Mouse (Mus musculus) midbrain, embryonic 16.5 days (tissue): Measurements from ENCODE around the gene Sv2c. TPM values are rescaled to one million over a fixed set of nuclear protein-coding genes. Genes with fewer than 3 reads are reported as not detected.

Experiments
- ATAC-seq: fragments of 200-750 bp; cut with Nextera tagmentation; 2 replicates; pipeline ENCODE4 v1.8.0; 2017; ENCODE audit warnings: moderate TSS enrichment
- H3K27ac ChIP-seq: fragments of 300-500 bp; sonication (generic); 2 replicates; pipeline ENCODE4 v1.5.1; 2014; ENCODE audit warnings: mild to moderate bottlenecking, low read length, mixed read lengths
- H3K27me3 ChIP-seq: fragments of 300-500 bp; sonication (generic); 2 replicates; pipeline ENCODE4 v1.6.1; 2014; ENCODE audit warnings: low read depth, low read length, mixed read lengths; ENCODE audit not compliant: control insufficient read depth, insufficient read depth
- H3K36me3 ChIP-seq: fragments of 300-500 bp; sonication (generic); 2 replicates; pipeline ENCODE4 v1.6.1; 2014; ENCODE audit warnings: mild to moderate bottlenecking, low read length, moderate library complexity, mixed read lengths; ENCODE audit not compliant: control insufficient read depth, insufficient read depth
- H3K4me1 ChIP-seq: fragments of 300-500 bp; sonication (generic); 2 replicates; pipeline ENCODE4 v1.6.1; 2014; ENCODE audit warnings: mild to moderate bottlenecking, low read length, mixed read lengths; ENCODE audit not compliant: control insufficient read depth, insufficient read depth
- H3K4me2 ChIP-seq: fragments of 300-500 bp; sonication (generic); 2 replicates; pipeline ENCODE4 v1.6.1; 2014; ENCODE audit warnings: mild to moderate bottlenecking, low read length, mixed read lengths
- H3K4me3 ChIP-seq: fragments of 300-500 bp; sonication (generic); 2 replicates; pipeline ENCODE4 v1.5.1; 2014; ENCODE audit warnings: low read depth, mild to moderate bottlenecking, low read length, moderate library complexity, mixed read lengths
- H3K9ac ChIP-seq: fragments of 300-500 bp; sonication (generic); 2 replicates; pipeline ENCODE4 v1.6.1; 2014; ENCODE audit warnings: low read depth, low read length, mixed read lengths
- H3K9me3 ChIP-seq: fragments of 300-500 bp; sonication (generic); replicated peaks from 2 replicates; pipeline ENCODE4 v1.6.1; 2014; ENCODE audit warnings: mild to moderate bottlenecking, low read length, mixed read lengths; ENCODE audit not compliant: control insufficient read depth, poor library complexity, severe bottlenecking
- WGBS: fragments of 180-500 bp; shearing (Covaris S2); extraction: QIAGEN DNeasy Blood & Tissue Kit; methylation state at CpG from one replicate; pipeline ENCODE4 v1.1.7; 2014; 5-methylcytosine and 5-hydroxymethylcytosine counted together
- polyA plus RNA-seq: library from polyadenylated mRNA; unstranded; fragments of >200 nt; fragmentation: Nextera tagmentation; extraction: Ambion mirVana; gene quantifications from 2 replicates; pipeline ENCODE4 v1.2.1, GENCODE M21; 2015

Gene Sv2c
- polyA plus RNA-seq, 1 experiment from 2014 or later, result 9.2 TPM

DNA sequence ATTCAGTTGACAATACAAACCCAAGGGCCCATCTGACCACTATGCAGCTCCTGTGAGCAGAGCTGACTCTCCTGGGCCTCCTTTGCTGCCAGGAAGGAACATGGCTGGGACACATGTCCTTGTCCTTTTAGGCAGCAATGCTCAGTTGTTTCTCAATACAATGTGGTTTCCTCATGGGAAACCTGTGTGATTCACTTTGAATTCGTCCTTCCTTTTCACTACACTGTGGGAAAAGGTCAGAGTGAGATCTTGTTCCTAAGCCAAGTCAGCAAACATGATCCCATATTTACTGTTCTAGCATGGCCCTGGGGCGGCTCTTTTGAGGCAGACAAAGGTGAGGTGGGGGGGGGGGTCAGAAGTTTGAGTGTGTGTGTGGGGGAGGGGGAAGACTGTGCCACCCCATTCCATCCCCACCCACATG lies 208.2 kb downstream of the Sv2c start:
- no peaks in the 10 kb centered on the region for H3K36me3 ChIP-seq
- no peak for ATAC-seq
- no peaks in the 10 kb centered on the region for H3K4me1 ChIP-seq
- no peaks in the 10 kb centered on the region; the same call in 1 of the 2 replicates for H3K9me3 ChIP-seq
- no peak overlapping the region for H3K4me3 ChIP-seq
- H3K27ac ChIP-seq, result no peak overlapping the region
- no peak overlapping the region for H3K4me2 ChIP-seq
- no peak overlapping the region for H3K9ac ChIP-seq
- 75% methylated on average over 2 of the region's 2 CpGs for whole genome bisulfite sequencing
- no peaks in the 10 kb centered on the region for H3K27me3 ChIP-seq

DNA sequence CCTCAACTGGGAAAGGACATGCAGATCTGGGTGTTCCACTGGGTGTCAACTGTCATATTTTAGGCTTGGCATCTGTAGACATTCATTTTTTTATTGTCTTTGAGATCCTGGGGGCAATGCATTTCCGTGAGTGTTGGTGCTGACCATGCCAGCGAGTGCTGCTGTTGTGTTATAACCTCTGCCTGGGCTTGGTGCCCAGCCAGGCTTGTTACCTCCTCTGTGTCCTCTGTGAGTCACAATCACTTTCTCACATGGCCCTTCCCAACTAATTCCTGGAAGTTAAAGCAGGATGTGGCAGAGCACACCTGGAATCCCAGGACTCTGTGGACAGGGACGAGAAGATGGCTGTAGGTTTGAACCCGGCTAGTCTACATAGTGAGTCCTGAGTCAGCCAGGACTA lies 209.8 kb downstream of the Sv2c start:
- no peak for ATAC-seq
- H3K9ac ChIP-seq, result no peak overlapping the region
- H3K36me3 ChIP-seq, result no peaks in the 10 kb centered on the region
- no peaks in the 10 kb centered on the region for H3K27me3 ChIP-seq
- no peak overlapping the region for H3K4me3 ChIP-seq
- WGBS, result 94% methylated on average over 4 of the region's 4 CpGs
- H3K27ac ChIP-seq, result no peak overlapping the region
- no peak overlapping the region for H3K4me2 ChIP-seq
- H3K4me1 ChIP-seq, result no peaks in the 10 kb centered on the region
- H3K9me3 ChIP-seq, result no peaks in the 10 kb centered on the region; the same call in 1 of the 2 replicates

DNA sequence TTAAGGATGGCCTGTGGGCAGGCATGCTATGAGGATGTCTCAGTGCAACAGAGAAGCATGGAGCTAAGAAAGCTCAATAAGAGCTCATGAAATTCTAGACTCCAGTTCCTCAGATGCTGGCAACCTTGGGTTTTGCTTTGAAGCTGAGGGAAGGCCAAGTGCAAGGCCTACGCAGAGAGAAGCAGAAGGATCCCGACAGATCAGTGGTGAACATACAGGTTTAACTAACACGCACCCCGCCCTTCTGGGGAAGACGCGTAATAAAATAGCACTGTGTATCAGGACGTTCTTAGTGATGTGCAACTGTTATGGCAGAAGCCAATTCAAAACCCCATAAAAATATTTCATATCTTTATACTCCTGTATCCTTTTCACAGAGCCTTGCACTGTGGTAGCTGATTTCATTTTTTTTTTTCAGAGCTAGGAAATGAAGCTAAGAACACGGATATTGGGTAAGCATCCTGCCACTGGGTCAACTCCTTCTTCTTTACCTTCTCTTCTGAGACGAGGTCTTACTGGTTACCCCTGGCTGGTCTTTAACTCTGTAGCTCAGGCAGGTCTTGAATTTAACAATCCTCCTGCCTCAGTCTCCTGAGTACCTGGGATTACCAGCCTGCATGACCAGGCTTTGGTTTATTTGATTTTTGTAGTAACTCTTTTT lies 213.6 kb downstream of the Sv2c start:
- Histone ChIP-seq H3K27ac (no peak overlapping the region), H3K9ac (no peak overlapping the region), H3K4me3 (no peak overlapping the region), H3K4me1 (no peaks in the 10 kb centered on the region), H3K9me3 (peaks cover 6% of the 10 kb centered on the region), H3K36me3 (no peaks in the 10 kb centered on the region), H3K4me2 (no peak overlapping the region), H3K27me3 (no peaks in the 10 kb centered on the region)
- WGBS, result 95% methylated on average over 9 of the region's 9 CpGs
- no peak for ATAC-seq

DNA sequence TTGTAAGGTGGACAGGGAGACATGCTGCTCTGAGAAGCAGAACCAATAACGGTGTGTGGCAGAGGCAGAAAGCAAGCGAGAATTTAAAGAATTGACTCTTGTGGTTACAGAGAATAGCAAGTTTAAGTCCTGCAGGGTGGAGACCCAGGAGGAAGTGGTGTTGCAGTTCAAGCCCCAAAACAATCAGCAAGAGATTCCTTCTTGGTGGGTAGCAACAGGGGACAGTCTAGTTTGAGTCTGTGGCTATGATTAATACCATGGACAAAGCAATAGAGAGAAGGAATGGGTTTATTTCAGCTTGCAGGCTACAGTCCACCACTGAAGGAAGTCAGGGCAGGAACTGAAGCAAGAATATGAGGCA lies 219.4 kb downstream of the Sv2c start:
- Histone ChIP-seq H3K27me3 (no peaks in the 10 kb centered on the region), H3K27ac (no peak overlapping the region), H3K4me3 (no peak overlapping the region), H3K36me3 (no peaks in the 10 kb centered on the region), H3K9ac (no peak overlapping the region), H3K4me2 (no peak overlapping the region), H3K4me1 (no peaks in the 10 kb centered on the region; the same call in 1 of the 2 replicates), H3K9me3 (peaks cover 6% of the 10 kb centered on the region; the same call in 1 of the 2 replicates)
- no peak for ATAC-seq
- 69% methylated on average over 2 of the region's 2 CpGs for WGBS

DNA sequence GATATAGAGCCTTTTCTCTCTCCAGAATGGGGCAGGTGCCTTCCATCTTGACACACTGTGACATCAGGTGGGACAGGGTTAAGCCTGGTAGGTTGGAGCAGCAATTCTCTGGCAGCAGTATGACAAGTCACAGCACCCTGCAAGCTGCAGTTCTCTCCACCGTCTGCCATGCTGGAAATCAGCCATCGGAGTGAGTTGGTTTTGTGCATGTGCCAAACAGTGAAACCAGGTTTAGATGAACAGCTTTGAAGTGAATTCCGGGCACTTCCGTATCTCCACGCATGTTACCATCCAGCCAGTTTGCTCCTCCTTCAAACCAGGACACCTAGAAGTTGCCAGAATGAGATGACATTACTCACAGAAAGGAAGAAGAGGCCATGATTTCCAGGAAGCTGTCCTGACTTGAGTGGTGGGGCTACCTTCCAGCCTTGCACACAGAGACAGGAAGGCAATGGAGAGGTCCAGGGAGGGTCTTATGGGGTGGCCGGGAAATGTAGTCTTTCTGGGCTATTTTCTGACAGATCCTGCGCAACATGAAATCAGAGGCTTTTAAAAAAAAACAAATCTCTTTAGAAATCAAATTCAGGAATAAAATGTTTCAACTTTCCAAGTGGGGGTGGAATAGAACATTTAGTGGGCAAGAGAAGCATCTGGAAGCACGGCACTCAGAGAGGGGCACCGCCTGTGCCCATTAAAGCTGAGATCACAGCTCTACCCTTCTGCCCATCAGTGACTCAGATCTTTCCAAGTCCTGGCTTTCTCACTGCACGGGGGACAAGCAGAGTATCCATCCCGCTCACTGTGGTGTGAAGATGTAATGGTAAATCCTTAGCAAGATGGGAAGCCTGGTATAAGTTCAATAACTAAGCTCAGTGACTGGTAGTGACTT lies 220.0 kb downstream of the Sv2c start:
- Histone ChIP-seq H3K27ac (no peak overlapping the region), H3K4me1 (no peaks in the 10 kb centered on the region; the same call in 1 of the 2 replicates), H3K4me2 (no peak overlapping the region), H3K4me3 (no peak overlapping the region), H3K9ac (no peak overlapping the region), H3K36me3 (no peaks in the 10 kb centered on the region), H3K9me3 (peaks cover 6% of the 10 kb centered on the region; the same call in 1 of the 2 replicates), H3K27me3 (no peaks in the 10 kb centered on the region)
- ATAC-seq, result no peak
- WGBS, result 84% methylated on average over 11 of the region's 11 CpGs

DNA sequence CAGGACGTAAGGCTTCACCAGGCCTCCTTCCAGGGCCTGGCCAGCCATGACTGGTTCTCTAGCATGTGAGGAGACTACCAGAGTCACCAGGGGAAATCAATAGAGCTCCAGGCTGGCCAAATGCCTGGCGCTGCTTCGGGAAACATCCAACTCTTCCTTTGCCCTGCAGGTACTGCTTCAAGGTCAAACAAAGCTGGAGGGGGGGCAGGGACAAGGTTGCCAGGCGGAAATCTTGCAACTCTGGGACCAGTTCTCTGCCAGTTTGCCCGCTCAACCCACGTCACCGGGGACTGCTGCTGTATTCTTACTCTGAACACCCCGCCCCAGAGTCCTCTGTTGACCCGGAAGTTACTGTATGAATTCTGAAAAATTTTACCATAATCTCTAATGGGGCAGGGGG lies 222.1 kb downstream of the Sv2c start:
- no peaks in the 10 kb centered on the region for H3K27me3 ChIP-seq
- 78% methylated on average over 9 of the region's 9 CpGs for WGBS

DNA sequence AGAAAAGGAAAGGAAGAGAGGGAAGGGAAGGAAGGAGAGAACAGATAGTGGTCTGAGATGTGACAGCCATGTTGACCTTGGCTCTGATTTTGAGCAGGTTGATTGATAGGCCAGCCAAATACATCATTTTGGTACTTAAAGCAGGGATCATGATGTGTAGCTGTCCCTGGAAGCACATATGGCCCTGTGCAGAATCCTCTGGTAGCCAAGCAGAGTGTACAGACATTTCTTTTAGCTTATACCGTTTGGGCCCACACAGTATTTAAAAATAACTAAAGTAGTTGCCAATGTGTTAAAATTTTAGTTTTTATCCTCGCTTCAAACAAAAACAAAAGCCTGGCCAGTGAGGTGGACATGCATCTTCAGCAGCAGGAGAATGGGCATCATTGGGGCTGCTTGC lies 223.1 kb downstream of the Sv2c start:
- WGBS, result 75% methylated on average over 2 of the region's 2 CpGs
- Histone ChIP-seq H3K27ac (no peak overlapping the region), H3K4me2 (no peak overlapping the region), H3K27me3 (no peaks in the 10 kb centered on the region), H3K4me1 (no peaks in the 10 kb centered on the region; the same call in 1 of the 2 replicates), H3K9ac (no peak overlapping the region), H3K36me3 (no peaks in the 10 kb centered on the region), H3K4me3 (no peak overlapping the region), H3K9me3 (no peaks in the 10 kb centered on the region)
- no peak for ATAC-seq

More for the DNA sequence above, 222.1 kb downstream of the Sv2c start:
- Histone ChIP-seq H3K36me3 (no peaks in the 10 kb centered on the region), H3K4me3 (no peak overlapping the region), H3K4me1 (no peaks in the 10 kb centered on the region; the same call in 1 of the 2 replicates), H3K9me3 (no peaks in the 10 kb centered on the region), H3K27ac (no peak overlapping the region), H3K9ac (no peak overlapping the region), H3K4me2 (no peak overlapping the region)
- ATAC-seq, result no peak
